Mouse (Mus musculus): ENCODE measurements around the gene Fam19a4.

Gene Fam19a4

GRCm38 (mm10) chr6:97060074-97060681, at the start of gene Fam19a4:
TSS of gene Fam19a4 (minus strand) at chr6:97060413.
- DNase-seq (ENCODE audit: low spot score in 2 of 2): no peak

DNA sequence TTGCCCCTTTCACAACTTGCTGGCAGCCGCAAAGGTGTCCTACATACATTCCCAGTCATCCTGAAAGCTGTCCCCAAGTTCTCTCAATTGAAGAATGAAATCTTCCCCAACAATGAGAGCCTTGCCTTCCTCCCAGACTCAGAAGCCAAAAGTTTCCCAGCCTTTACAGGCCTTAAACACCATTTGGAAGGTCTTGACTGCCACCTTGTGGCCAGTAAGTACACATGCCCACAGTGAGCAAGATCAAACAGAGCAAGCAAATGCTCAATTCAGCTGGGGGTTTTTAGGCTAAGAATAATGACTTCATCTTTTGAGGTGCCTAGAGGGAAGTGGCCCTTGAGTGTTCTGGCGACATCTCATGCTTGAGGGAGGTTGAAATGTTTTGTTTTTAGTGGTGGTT, 46.6 kb upstream of the Fam19a4 start:
- DNase-seq (ENCODE audit: low spot score in 2 of 2): peak in 1 of 2 experiments; percentile 36

- no peak for DNase-seq (ENCODE audit: low spot score in 2 of 2)
Observed at GRCm38 (mm10) chr6:97106106-97106505, 45.9 kb upstream of the Fam19a4 start.

- no peak for DNase-seq (ENCODE audit: low spot score in 2 of 2)
Observed at GRCm38 (mm10) chr6:97104264-97104852, 44.1 kb upstream of the Fam19a4 start.

- DNase-seq (ENCODE audit: low spot score in 2 of 2): no peak
Observed at GRCm38 (mm10) chr6:97101958-97102702, 41.9 kb upstream of the Fam19a4 start.

- no peak for DNase-seq (ENCODE audit: low spot score in 2 of 2)
Observed at GRCm38 (mm10) chr6:97101190-97101957, 41.2 kb upstream of the Fam19a4 start.

DNA sequence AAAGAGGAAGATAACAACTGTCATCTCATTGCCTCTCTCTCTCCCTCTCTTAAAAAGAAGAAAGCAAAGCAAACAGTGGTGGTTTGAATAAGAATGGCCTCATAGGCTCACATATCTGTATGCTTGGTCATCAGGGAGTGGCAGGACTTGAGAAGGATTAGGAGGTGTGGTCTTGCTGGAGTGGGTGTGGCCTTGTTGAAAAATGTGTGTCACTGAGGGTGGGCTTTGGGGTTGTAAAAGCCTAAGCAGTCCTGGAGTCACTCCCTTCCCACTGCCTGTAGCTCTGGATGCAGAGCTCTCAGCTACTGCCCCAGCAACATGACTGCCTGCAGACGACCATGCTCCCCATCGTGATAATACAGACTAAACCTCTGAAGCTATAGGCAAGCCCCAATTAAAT, 22.1 kb upstream of the Fam19a4 start:
- DNase-seq (ENCODE audit: low spot score in 2 of 2): no peak

- DNase-seq (ENCODE audit: low spot score in 2 of 2): no peak
Observed at GRCm38 (mm10) chr6:97080016-97080415, 19.8 kb upstream of the Fam19a4 start.

DNA sequence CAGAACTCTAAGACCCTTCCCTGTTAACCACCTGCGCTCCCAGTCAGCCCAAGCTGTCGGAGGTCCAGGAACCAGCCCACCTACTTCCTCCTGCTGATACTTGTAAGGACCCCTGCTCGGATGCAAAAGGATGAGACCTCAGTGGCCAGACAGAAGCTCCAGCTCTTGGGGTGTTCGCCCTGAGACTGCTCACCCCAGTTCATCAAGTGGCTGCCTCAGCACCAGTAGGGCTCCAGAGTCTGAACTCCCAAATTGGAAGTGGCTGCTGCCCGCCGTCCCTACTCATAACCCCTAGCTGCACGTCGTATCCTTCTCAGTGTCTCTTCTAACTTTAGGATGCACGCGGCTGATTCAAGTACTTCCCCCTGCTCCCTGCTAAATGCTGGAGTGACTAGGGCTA, 614 bp downstream of the Fam19a4 start:
- no peak for DNase-seq (ENCODE audit: low spot score in 2 of 2)

DNA sequence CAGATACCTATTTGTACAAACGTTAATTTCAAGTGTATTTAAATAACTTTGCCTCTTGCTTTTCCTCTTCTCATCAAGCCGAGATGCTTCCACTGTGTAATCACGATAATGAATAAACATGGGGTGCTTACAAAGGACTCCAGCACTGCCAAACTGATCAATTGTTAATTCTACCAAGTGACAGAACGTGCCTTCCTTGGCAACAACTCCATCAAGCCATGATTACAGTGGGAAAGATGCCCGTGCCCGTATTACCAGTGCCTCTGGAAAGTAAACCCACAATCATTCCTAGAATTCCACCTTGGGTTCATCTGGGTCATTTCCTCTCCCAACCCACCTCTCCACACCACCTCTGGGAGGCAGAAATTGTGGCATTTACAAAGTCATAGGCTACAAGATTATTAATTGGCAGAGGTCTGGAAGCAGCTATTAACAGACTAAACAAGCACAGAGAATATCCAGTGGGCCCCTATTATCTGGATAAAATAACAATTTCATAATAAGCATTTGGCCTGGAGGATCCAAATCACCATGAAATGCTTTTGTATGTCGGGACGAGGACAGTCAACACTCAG, 7.9 kb downstream of the Fam19a4 start:
- DNase-seq (ENCODE audit: low spot score in 2 of 2): no peak

DNA sequence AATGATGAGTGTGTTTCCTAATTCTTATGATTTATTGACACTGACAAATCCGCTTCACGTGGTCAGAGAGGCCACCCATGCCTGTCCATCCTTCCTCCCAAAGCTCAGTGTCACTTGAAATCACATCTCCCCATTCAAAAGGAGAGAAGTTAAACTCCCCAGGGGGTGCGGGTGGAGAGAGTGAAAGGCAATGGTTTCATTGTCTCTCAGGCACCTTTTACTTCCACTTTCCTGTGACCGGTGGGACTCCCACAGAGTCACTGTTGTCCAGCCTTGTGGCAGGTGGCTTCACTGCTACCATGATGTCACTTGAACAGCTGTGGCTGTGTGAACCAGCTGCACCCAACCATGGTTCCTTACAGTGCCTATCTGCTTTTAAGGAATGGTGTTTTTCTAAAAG, 11.8 kb downstream of the Fam19a4 start:
- no peak for DNase-seq (ENCODE audit: low spot score in 2 of 2)

- no peak for DNase-seq (ENCODE audit: low spot score in 2 of 2)
Observed at GRCm38 (mm10) chr6:97046541-97046940, 13.7 kb downstream of the Fam19a4 start.

DNA sequence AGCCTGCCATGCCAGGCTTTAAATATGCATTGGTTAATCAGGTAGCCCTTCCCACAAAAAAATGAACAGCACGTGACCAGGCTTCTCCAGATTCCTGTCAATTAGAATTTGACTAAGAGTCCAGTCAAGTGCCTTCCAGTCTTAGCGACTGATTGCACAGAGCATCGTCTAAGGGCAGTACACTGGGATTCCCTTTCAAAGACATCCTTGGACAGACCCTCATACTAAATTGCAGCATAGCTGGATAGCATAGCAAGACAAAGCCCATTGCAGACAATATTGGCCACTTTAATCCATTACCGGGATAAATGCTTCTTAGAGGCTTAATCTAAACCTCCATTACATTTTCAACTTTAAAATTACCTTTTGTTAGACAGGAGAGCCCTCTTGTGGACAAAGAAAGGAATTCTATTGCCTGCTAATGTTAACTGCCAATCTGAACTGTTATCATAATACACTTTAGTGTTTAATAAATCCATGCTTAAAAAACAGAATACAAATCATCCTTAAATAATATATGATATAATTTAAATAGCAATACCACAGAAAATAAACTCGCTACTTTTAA, 33.0 kb downstream of the Fam19a4 start:
- DNase-seq (ENCODE audit: low spot score in 2 of 2): no peak

DNA sequence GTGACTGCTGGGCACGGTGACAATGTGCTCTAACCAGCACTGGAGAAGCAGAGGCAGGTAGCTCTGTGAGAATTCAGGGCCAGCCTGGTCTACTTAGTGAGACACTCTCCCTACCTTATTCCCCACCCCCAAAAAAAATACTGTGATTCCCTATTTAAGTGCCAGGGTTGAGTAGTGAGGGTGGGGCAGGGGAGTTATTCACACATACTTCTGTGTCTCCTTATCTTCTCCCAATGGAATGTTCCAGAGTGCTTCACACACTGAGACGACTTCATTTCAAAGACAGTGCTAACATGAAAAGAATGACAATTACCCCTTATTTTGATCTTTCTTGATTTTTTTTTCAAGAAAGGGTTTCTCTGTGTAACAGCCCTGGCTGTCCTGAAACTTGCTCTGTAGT, 40.9 kb downstream of the Fam19a4 start:
- DNase-seq (ENCODE audit: low spot score in 2 of 2): no peak

DNA sequence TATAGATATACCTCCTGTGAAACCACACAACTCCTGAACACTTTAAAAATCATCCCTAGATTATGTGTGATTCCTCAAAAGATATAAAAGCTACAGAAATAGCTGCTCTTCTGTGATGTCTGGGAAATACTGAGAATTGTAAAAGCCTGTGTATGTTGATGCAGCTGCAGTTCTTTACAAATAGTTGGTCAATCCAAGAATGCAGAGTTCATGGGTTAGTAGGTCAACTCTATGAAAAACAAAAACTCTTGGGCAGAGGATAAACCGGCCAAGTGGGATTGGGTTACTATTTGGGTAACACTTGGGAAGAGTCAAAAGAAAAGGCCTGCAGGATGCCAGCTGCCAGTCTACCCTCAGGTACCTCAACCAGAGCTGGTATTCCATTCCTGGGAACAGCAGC, 43.5 kb downstream of the Fam19a4 start:
- no peak for DNase-seq (ENCODE audit: low spot score in 2 of 2)

- no peak for DNase-seq (ENCODE audit: low spot score in 2 of 2)
Observed at GRCm38 (mm10) chr6:97016018-97016417, 44.2 kb downstream of the Fam19a4 start.

- DNase-seq (ENCODE audit: low spot score in 2 of 2): peak in 1 of 2 experiments; percentile 37
Observed at GRCm38 (mm10) chr6:97006513-97007094, 53.6 kb downstream of the Fam19a4 start.

- peak in 1 of 2 experiments; percentile 22 for DNase-seq (ENCODE audit: low spot score in 2 of 2)
Observed at GRCm38 (mm10) chr6:97005038-97005437, 55.2 kb downstream of the Fam19a4 start.

- DNase-seq (ENCODE audit: low spot score in 2 of 2): no peak
Observed at GRCm38 (mm10) chr6:96995556-96996159, 64.6 kb downstream of the Fam19a4 start.

DNA sequence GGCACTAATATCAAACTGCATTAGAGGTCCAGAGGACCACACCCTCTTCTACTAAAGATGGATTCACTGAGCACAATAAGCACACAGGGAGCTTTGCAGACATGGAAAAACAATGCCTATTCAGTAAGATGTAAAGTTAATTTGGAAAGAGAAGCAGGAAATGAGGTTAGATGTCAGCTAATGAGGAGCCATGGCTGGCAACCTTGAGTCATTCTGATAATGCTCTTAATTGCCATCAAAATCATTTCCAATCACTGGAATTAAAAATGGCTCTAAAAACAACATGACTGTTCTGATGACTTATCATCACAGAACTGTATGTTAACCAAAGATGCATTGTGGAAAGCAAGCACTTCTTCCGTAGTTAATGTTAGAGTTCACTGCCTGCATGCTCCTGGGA, 68.5 kb downstream of the Fam19a4 start:
- DNase-seq (ENCODE audit: low spot score in 2 of 2): no peak

DNA sequence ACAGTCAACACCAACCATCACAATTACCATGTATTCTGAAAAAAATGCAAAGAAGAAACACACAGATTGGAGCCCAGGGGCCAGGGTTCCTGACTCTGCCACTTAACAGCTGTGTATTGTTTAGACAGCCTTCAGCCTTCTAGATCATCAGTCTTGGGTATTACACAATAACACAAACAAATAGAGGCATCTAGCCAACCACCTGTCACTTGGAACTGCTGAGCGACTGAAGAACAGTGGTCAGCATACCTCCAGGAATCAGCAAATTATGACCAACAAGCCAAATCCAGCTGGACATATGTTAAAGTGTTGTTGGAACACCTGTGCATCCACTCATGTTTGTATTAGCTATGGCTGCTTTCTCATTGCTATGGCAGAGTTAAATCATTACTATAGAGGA, 82.7 kb downstream of the Fam19a4 start:
- DNase-seq (ENCODE audit: low spot score in 2 of 2): no peak
